Mouse (Mus musculus): Measurements from ENCODE around the gene Ifna15.

- no peak for TF ChIP-seq POLR2A (IDR thresholded peaks at IDR 0.05; ENCODE audit: low read depth, low read length)
- TF ChIP-seq CTCF (IDR thresholded peaks at IDR 0.05; ENCODE audit: extremely low read depth, insufficient read depth, insufficient read length, insufficient replicate concordance) = no peak
Observed at GRCm38 (mm10) chr4:88603276-88603675, 45.2 kb upstream of the Ifna15 start, which contains the start of gene Ifna12.

All from spleen, adult 2 months (tissue).